Mouse (Mus musculus) cerebellum, adult 2 months (tissue): Measurements from ENCODE around the gene Rgp1. TPM values are rescaled to one million over a fixed set of nuclear protein-coding genes. Genes with fewer than 3 reads are reported as not detected.
A peak's percentile ranks its signal among the peaks of the same experiment; 100 is the strongest.

Source experiments
- DNase-seq, 2 experiments: peaks; one replicate each; pipeline ENCODE4 v3.0.0; 2021
- H3K27ac ChIP-seq: fragments of 200-500 bp; 2 replicates; pipeline ENCODE4 v1.5.1; 2012; ENCODE audit warnings: low read length, control low read depth, inconsistent platforms; ENCODE audit not compliant: insufficient read depth
- H3K27me3 ChIP-seq: fragments of 200-500 bp; 2 replicates; pipeline ENCODE4 v1.6.1; 2012; ENCODE audit warnings: inconsistent platforms, mild to moderate bottlenecking, low read length, moderate library complexity; ENCODE audit not compliant: control insufficient read depth, insufficient read depth
- H3K4me1 ChIP-seq: fragments of 200-500 bp; 2 replicates; pipeline ENCODE4 v1.6.1; 2011; ENCODE audit warnings: low read length; ENCODE audit not compliant: control insufficient read depth, insufficient read depth
- H3K4me3 ChIP-seq: fragments of 200-500 bp; replicated peaks from 2 replicates; pipeline ENCODE3; 2011; ENCODE audit warnings: mild to moderate bottlenecking, low read depth, low read length, control low read depth; ENCODE audit not compliant: insufficient read depth
- CTCF ChIP-seq: fragments of 200-500 bp; IDR thresholded peaks from 2 replicates; pipeline ENCODE4 v1.5.1; 2011; ENCODE audit warnings: low read depth, mild to moderate bottlenecking, control low read depth, low read length, moderate library complexity, borderline replicate concordance; ENCODE audit not compliant: insufficient read depth
- POLR2A ChIP-seq: fragments of 200-500 bp; IDR thresholded peaks from 2 replicates; pipeline ENCODE4 v1.6.1; 2011; ENCODE audit warnings: low read length, control low read depth, borderline replicate concordance; ENCODE audit not compliant: insufficient read depth
- WGBS: fragments of 180-500 bp; shearing (Covaris S2); methylation state at CpG from one replicate; pipeline ENCODE4 v1.1.7; 2018; 5-methylcytosine and 5-hydroxymethylcytosine counted together
- polyA plus RNA-seq: library from polyadenylated mRNA; depleted of rRNA; stranded (reverse); fragments of >200 nt; gene quantifications from 2 replicates; pipeline ENCODE4 v1.2.3, GENCODE M21; 2012

The Rgp1 gene
- polyA plus RNA-seq, 1 experiment: 30.3 TPM

DNA sequence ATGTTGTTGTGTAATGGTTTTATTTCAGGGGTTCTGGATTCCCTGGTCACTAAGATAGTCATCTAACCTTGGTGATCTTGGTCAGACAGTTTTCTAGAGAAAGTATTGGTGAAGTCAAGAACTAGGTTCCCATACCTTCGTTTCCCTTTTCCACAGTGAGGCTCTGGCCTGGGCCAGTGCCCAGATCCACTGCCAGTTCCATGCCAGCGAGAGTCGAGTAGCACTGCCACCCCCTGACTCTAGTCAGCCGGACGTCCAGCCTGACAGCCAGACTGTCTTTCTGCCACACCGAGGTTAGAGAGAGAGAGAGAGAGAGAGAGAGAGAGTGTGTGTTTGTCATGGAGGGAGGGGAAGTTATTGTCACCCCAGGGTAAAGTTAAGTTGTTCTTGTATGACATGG lies 1.2 kb downstream of the Rgp1 start:
- no peak for DNase-seq
- TF ChIP-seq CTCF: no peak
- no peak for TF ChIP-seq POLR2A
- peaks cover 3% of the 10 kb centered on the region for H3K4me1 ChIP-seq
- no peak overlapping the region for H3K27ac ChIP-seq
- no peak overlapping the region for H3K4me3 ChIP-seq
- WGBS: 9% methylated on average over 6 of the region's 6 CpGs
- H3K27me3 ChIP-seq: no peaks in the 10 kb centered on the region

DNA sequence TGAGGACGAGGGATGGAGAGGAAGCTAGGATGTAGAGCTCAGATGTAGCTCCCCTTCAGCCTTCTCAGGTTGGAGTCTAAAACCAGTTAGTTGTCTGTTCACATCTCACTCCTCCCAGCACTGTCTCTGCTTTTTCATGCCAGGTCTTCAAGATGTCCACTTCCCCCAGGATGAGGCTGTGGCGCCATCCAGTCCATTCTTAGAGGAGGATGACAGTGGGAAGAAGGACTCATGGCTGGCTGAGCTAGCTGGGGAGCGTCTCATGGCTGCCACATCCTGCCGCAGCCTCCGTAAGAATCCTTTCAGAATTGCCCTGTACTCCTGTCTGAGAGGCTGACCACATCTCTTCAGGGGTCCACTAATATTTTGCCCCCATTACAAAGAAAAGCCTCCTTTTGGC lies 2.2 kb downstream of the Rgp1 start:
- Histone ChIP-seq H3K27ac (no peak overlapping the region), H3K4me3 (no peak overlapping the region), H3K27me3 (no peaks in the 10 kb centered on the region), H3K4me1 (peaks cover 3% of the 10 kb centered on the region)
- WGBS: 94% methylated on average over 5 of the region's 5 CpGs
- no peak for TF ChIP-seq POLR2A
- TF ChIP-seq CTCF: no peak
- DNase-seq: no peak

DNA sequence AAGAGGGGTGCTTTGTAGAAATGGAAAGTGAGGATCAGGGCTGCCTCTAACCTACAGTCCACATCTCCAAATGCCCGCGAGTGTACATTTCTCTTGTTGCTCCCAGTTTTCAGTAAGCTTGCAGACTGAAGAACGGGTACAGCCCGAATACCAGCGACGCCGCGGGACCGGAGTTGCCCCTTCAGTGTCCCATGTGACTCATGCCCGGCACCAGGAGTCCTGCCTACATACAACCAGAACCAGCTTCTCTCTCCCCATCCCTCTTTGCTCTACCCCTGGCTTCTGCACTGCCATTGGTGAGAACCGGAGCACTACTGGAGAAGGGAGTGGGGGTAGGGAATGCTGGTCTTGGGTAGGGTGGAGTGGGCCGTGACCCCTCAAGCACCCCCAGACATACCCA lies 2.9 kb downstream of the Rgp1 start:
- no peak overlapping the region for H3K4me3 ChIP-seq
- 94% methylated on average over 12 of the region's 12 CpGs for WGBS
- TF ChIP-seq POLR2A: no peak
- TF ChIP-seq CTCF: no peak
- no peaks in the 10 kb centered on the region for H3K27me3 ChIP-seq
- H3K27ac ChIP-seq: no peak overlapping the region
- H3K4me1 ChIP-seq: peaks cover 3% of the 10 kb centered on the region
- DNase-seq: no peak

DNA sequence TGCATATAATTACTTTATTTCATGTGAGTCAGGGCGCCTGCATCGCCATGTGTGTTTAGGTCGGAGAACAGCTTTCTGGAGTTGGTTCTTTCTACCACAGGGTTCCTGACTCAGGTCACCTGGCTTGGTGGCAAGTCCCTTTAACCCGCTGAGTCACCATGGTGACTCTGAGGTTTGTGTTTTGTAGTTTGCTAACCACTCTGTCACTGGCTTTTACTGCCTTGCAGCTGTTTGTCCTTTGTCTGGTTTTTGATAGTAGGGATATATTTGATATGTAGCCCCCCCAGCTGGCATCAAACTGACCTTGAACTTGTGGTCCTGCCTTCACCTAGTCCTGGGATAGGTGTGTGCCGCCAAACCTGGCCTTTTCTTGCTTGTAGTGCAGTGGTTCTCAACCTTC lies 3.7 kb downstream of the Rgp1 start:
- no peaks in the 10 kb centered on the region; the same call in 1 of the 2 replicates for H3K4me1 ChIP-seq
- TF ChIP-seq CTCF: no peak
- no peak for TF ChIP-seq POLR2A
- 90% methylated on average over 5 of the region's 5 CpGs for WGBS
- no peak overlapping the region for H3K4me3 ChIP-seq
- no peak for DNase-seq
- H3K27me3 ChIP-seq: no peaks in the 10 kb centered on the region
- no peak overlapping the region for H3K27ac ChIP-seq

DNA sequence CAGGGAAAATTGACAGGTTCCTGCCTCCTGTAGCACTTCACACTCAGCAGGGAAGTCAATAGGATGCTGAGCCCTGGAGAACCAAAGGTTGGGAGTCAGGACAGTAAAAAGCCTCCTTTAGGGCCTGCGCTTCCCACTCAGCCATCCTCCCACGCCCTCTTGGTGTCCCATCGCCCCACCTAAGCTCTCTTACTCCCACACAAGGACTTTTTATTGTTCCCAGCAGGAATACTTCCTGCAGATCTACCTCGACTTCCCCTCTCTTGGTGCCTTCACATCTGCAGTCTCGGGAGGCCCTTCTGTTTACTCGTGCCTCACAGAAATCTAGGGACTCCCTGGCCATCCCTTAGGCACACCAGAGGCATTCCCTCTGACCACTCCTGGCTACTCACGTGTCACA lies 4.9 kb downstream of the Rgp1 start:
- no peak for TF ChIP-seq POLR2A
- no peak for TF ChIP-seq CTCF
- DNase-seq: no peak
- Histone ChIP-seq H3K27ac (no peak overlapping the region), H3K27me3 (no peaks in the 10 kb centered on the region), H3K4me3 (no peak overlapping the region), H3K4me1 (no peaks in the 10 kb centered on the region)
- 80% methylated on average over 7 of the region's 7 CpGs for WGBS

DNA sequence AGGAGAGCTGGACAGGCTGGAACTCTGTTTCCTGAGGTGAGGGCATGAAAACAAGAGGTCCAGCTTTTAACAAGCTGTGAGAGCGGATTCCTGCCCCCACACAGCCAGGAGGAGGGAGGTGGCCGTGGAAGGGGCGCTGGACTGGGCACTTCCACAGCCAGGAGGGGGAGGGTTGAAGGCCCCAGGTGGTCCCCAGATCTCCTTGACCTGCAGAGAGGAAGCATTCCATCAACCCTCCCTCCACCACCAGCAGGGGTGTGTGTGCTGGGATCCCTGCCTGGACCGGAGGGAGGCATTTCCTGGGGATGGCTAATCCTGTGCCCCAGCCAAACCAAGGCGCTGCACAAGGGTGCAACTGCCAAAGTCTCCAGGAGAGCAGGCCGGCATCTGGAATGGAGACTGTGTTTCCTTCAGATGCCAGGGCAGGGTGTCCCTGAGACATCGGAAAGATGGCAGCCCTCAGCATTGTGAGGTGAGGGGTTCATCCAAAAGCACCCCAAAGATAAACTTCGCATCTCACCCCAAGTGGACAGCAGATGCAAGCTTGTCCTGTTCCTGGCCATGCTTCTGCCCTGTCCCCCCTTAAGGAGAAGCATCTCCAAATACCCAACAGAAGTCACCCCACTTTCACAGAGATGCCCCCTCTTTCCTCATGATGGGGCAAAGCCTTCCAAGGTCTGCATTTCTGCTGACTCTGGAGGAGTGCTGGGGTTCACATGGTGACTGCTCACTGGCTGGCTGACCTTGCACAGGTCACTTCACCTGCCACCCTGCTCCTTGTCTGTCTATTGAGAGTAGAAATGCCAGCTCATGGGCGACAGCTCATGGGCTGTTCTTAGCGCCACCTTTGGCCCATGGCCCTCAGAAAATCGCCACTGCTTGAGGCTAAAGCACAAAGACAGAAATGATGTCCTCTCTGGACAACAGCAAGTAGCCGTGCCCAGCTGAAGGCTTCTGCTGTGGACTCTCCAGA lies 6.2 kb downstream of the Rgp1 start, which contains the start of gene Msmp:
Gene Msmp (minus strand): TSS at position 51 of the 973 bp plus-strand sequence.
- Histone ChIP-seq H3K4me1 (no peaks in the 10 kb centered on the region), H3K4me3 (no peak within 1 kb of the TSS), H3K27ac (no peak within 1 kb of the TSS), H3K27me3 (no peaks in the 10 kb centered on the region)
- no peak for DNase-seq
- WGBS: 53% methylated on average over 12 of the region's 12 CpGs
- TF ChIP-seq POLR2A: no peak
- no peak for TF ChIP-seq CTCF

DNA sequence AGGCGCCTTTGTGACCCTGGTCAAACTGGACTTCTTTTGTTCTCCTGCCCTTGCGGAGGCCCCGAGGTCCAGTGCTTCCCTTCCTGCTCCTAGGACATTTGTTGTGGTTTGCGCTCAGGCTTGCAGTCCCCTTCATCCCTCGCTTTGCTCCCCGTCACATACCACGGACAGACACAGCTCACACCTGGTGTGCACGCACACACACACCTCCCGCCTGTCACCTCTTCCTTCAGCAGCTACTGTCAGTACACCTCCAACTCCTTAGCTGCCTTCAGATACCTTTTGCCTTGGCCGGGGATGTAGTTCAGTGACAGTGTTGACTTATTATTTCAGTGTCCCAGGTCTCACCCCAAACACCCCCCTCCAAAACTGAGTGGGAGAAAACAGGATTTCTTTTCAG lies 7.2 kb downstream of the Rgp1 start:
- no peak overlapping the region for H3K4me3 ChIP-seq
- 48% methylated on average over 10 of the region's 10 CpGs for WGBS
- no peak for DNase-seq
- no peaks in the 10 kb centered on the region for H3K27me3 ChIP-seq
- H3K4me1 ChIP-seq: no peaks in the 10 kb centered on the region
- no peak overlapping the region for H3K27ac ChIP-seq
- no peak for TF ChIP-seq POLR2A
- TF ChIP-seq CTCF: no peak

DNA sequence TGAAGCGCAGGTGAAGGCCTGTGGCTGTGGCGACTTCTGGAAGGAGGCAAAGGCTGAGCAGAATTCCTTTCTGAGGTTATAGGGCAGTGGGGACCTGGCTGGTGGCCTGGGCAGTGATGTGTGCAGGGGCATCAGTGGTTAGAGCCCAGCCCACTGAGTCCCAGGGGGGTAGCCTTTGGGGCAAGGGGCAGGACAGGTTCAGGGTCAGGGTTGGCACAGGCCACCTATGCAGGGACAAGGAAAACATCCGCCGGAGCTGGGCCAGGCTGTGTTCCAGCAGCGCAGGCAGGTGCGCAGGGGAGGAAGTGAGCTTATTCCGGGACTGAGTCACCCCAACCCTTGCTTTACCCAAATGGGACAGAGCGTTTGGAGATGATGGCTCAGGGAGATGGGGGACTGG lies 7.9 kb downstream of the Rgp1 start:
- H3K27ac ChIP-seq: no peak overlapping the region
- no peaks in the 10 kb centered on the region for H3K4me1 ChIP-seq
- 64% methylated on average over 8 of the region's 8 CpGs for WGBS
- no peak for TF ChIP-seq POLR2A
- TF ChIP-seq CTCF: no peak
- H3K4me3 ChIP-seq: no peak overlapping the region
- peak in 1 of 2 experiments; percentile 11 for DNase-seq
- H3K27me3 ChIP-seq: no peaks in the 10 kb centered on the region
